Mouse (Mus musculus): ENCODE results near the gene Csmd2. TPM values are rescaled to one million over a fixed set of nuclear protein-coding genes. Genes with fewer than 3 reads are reported as not detected.

Gene Csmd2
- polyA plus RNA-seq, 1 experiment from 2014 or later = 0.32 TPM

- H3K27ac ChIP-seq = no peak overlapping the region; the same call in 1 of the 2 replicates
- H3K4me1 ChIP-seq = 0 out of 2 replicates have a peak, but pooled peaks cover 9% of the 10 kb centered on the region
- ATAC-seq (ENCODE audit: insufficient read depth, low FRiP score, low read depth) = no peak
- no peaks in the 10 kb centered on the region for H3K36me3 ChIP-seq
- H3K4me2 ChIP-seq = no peak overlapping the region
- 71% methylated on average over 9 of the region's 9 CpGs for WGBS
- no peaks in the 10 kb centered on the region for H3K9me3 ChIP-seq
- H3K4me3 ChIP-seq (replicated peaks) = no peak overlapping the region
- H3K27me3 ChIP-seq (replicated peaks) = no peaks in the 10 kb centered on the region
- H3K9ac ChIP-seq = no peak overlapping the region
These were observed 281.7 kb downstream of the Csmd2 start for GRCm38 (mm10) chr4:128269261-128269875.

- no peak overlapping the region for H3K4me3 ChIP-seq (replicated peaks)
- H3K9me3 ChIP-seq = no peaks in the 10 kb centered on the region
- no peak overlapping the region for H3K27ac ChIP-seq
- WGBS = 48% methylated on average over 10 of the region's 10 CpGs
- 0 out of 2 replicates have a peak, but pooled peaks cover 4% of the 10 kb centered on the region for H3K27me3 ChIP-seq (replicated peaks)
- 0 out of 2 replicates have a peak, but pooled peaks cover 9% of the 10 kb centered on the region for H3K4me1 ChIP-seq
- H3K4me2 ChIP-seq = no peak overlapping the region
- H3K36me3 ChIP-seq = no peaks in the 10 kb centered on the region
- no peak overlapping the region for H3K9ac ChIP-seq
- ATAC-seq (ENCODE audit: insufficient read depth, low FRiP score, low read depth) = no peak
These were observed 282.5 kb downstream of the Csmd2 start for GRCm38 (mm10) chr4:128270177-128270576.

GRCm38 (mm10) chr4:128270931-128271330, 283.3 kb downstream of the Csmd2 start:
- 0 out of 2 replicates have a peak, but pooled peaks cover 7% of the 10 kb centered on the region for H3K27me3 ChIP-seq (replicated peaks)
- H3K4me1 ChIP-seq = 0 out of 2 replicates have a peak, but pooled peaks cover 9% of the 10 kb centered on the region
- no peak overlapping the region for H3K27ac ChIP-seq
- H3K4me3 ChIP-seq (replicated peaks) = no peak overlapping the region
- H3K9me3 ChIP-seq = no peaks in the 10 kb centered on the region
- H3K4me2 ChIP-seq = no peak overlapping the region
- H3K9ac ChIP-seq = no peak overlapping the region
- no peaks in the 10 kb centered on the region for H3K36me3 ChIP-seq
- 36% methylated on average over 19 of the region's 19 CpGs for WGBS
- ATAC-seq (ENCODE audit: insufficient read depth, low FRiP score, low read depth) = peak; percentile 68; the same call in 1 of the 2 replicates

- 0 out of 2 replicates have a peak, but pooled peaks cover 7% of the 10 kb centered on the region for H3K27me3 ChIP-seq (replicated peaks)
- H3K4me3 ChIP-seq (replicated peaks) = no peak overlapping the region
- H3K36me3 ChIP-seq = no peaks in the 10 kb centered on the region
- no peak overlapping the region for H3K4me2 ChIP-seq
- H3K9me3 ChIP-seq = no peaks in the 10 kb centered on the region
- H3K4me1 ChIP-seq = 0 out of 2 replicates have a peak, but pooled peaks cover 9% of the 10 kb centered on the region
- H3K27ac ChIP-seq = no peak overlapping the region
- no peak for ATAC-seq (ENCODE audit: insufficient read depth, low FRiP score, low read depth)
- WGBS = 71% methylated on average over 6 of the region's 6 CpGs
- H3K9ac ChIP-seq = no peak overlapping the region
These were observed 284.8 kb downstream of the Csmd2 start for GRCm38 (mm10) chr4:128272501-128272900.

GRCm38 (mm10) chr4:128273146-128273545, 285.5 kb downstream of the Csmd2 start:
- Histone ChIP-seq H3K4me3 (replicated peaks) (no peak overlapping the region), H3K27me3 (replicated peaks) (0 out of 2 replicates have a peak, but pooled peaks cover 7% of the 10 kb centered on the region), H3K4me2 (no peak overlapping the region), H3K9me3 (no peaks in the 10 kb centered on the region), H3K4me1 (0 out of 2 replicates have a peak, but pooled peaks cover 9% of the 10 kb centered on the region), H3K9ac (no peak overlapping the region), H3K27ac (no peak overlapping the region), H3K36me3 (no peaks in the 10 kb centered on the region)
- WGBS = 68% methylated on average over 11 of the region's 11 CpGs
- no peak for ATAC-seq (ENCODE audit: insufficient read depth, low FRiP score, low read depth)

GRCm38 (mm10) chr4:128275116-128275515, 287.5 kb downstream of the Csmd2 start:
- Histone ChIP-seq H3K4me2 (no peak overlapping the region), H3K9me3 (no peaks in the 10 kb centered on the region), H3K4me1 (0 out of 2 replicates have a peak, but pooled peaks cover 7% of the 10 kb centered on the region), H3K4me3 (replicated peaks) (no peak overlapping the region), H3K27me3 (replicated peaks) (0 out of 2 replicates have a peak, but pooled peaks cover 7% of the 10 kb centered on the region), H3K36me3 (no peaks in the 10 kb centered on the region), H3K27ac (no peak overlapping the region), H3K9ac (no peak overlapping the region)
- 84% methylated on average over 5 of the region's 5 CpGs for WGBS
- no peak for ATAC-seq (ENCODE audit: insufficient read depth, low FRiP score, low read depth)

GRCm38 (mm10) chr4:128275586-128275985, 287.9 kb downstream of the Csmd2 start:
- Histone ChIP-seq H3K4me2 (no peak overlapping the region), H3K27me3 (replicated peaks) (0 out of 2 replicates have a peak, but pooled peaks cover 7% of the 10 kb centered on the region), H3K27ac (no peak overlapping the region), H3K4me1 (0 out of 2 replicates have a peak, but pooled peaks cover 3% of the 10 kb centered on the region), H3K36me3 (no peaks in the 10 kb centered on the region), H3K9ac (no peak overlapping the region), H3K4me3 (replicated peaks) (no peak overlapping the region), H3K9me3 (no peaks in the 10 kb centered on the region)
- 78% methylated on average over 6 of the region's 6 CpGs for WGBS
- ATAC-seq (ENCODE audit: insufficient read depth, low FRiP score, low read depth) = no peak

GRCm38 (mm10) chr4:128285009-128285408, 297.4 kb downstream of the Csmd2 start:
- Histone ChIP-seq H3K9me3 (no peaks in the 10 kb centered on the region), H3K4me2 (no peak overlapping the region), H3K36me3 (no peaks in the 10 kb centered on the region), H3K27ac (no peak overlapping the region), H3K4me1 (no peaks in the 10 kb centered on the region), H3K9ac (no peak overlapping the region), H3K27me3 (replicated peaks) (no peaks in the 10 kb centered on the region), H3K4me3 (replicated peaks) (no peak overlapping the region)
- 67% methylated on average over 1 of the region's 1 CpGs for WGBS
- no peak for ATAC-seq (ENCODE audit: insufficient read depth, low FRiP score, low read depth)

- H3K27ac ChIP-seq = no peak overlapping the region
- no peaks in the 10 kb centered on the region for H3K27me3 ChIP-seq (replicated peaks)
- H3K4me2 ChIP-seq = no peak overlapping the region
- 74% methylated on average over 7 of the region's 7 CpGs for WGBS
- no peaks in the 10 kb centered on the region for H3K9me3 ChIP-seq
- H3K4me3 ChIP-seq (replicated peaks) = no peak overlapping the region
- no peak overlapping the region for H3K9ac ChIP-seq
- no peaks in the 10 kb centered on the region for H3K36me3 ChIP-seq
- no peaks in the 10 kb centered on the region for H3K4me1 ChIP-seq
- no peak for ATAC-seq (ENCODE audit: insufficient read depth, low FRiP score, low read depth)
These were observed 300.4 kb downstream of the Csmd2 start for GRCm38 (mm10) chr4:128288095-128288494.

GRCm38 (mm10) chr4:128304049-128304448, 316.4 kb downstream of the Csmd2 start:
- no peak overlapping the region for H3K4me3 ChIP-seq (replicated peaks)
- no peaks in the 10 kb centered on the region for H3K36me3 ChIP-seq
- H3K27ac ChIP-seq = no peak overlapping the region
- H3K27me3 ChIP-seq (replicated peaks) = no peaks in the 10 kb centered on the region
- no peak for ATAC-seq (ENCODE audit: insufficient read depth, low FRiP score, low read depth)
- no peak overlapping the region for H3K9ac ChIP-seq
- H3K9me3 ChIP-seq = no peaks in the 10 kb centered on the region
- no peaks in the 10 kb centered on the region for H3K4me1 ChIP-seq
- no peak overlapping the region for H3K4me2 ChIP-seq
- WGBS = 77% methylated on average over 8 of the region's 8 CpGs

GRCm38 (mm10) chr4:128306011-128306410, 318.4 kb downstream of the Csmd2 start:
- Histone ChIP-seq H3K4me2 (no peak overlapping the region), H3K4me3 (replicated peaks) (no peak overlapping the region), H3K4me1 (no peaks in the 10 kb centered on the region), H3K36me3 (no peaks in the 10 kb centered on the region), H3K9me3 (no peaks in the 10 kb centered on the region), H3K27me3 (replicated peaks) (no peaks in the 10 kb centered on the region), H3K27ac (no peak overlapping the region), H3K9ac (no peak overlapping the region)
- ATAC-seq (ENCODE audit: insufficient read depth, low FRiP score, low read depth) = no peak
- WGBS = 92% methylated on average over 8 of the region's 8 CpGs

- Histone ChIP-seq H3K9ac (no peak overlapping the region), H3K27ac (no peak overlapping the region), H3K4me1 (no peaks in the 10 kb centered on the region), H3K27me3 (replicated peaks) (no peaks in the 10 kb centered on the region), H3K4me3 (replicated peaks) (no peak overlapping the region), H3K4me2 (no peak overlapping the region), H3K36me3 (no peaks in the 10 kb centered on the region), H3K9me3 (no peaks in the 10 kb centered on the region)
- ATAC-seq (ENCODE audit: insufficient read depth, low FRiP score, low read depth) = no peak
- WGBS = 52% methylated on average over 5 of the region's 5 CpGs
These were observed 327.7 kb downstream of the Csmd2 start for GRCm38 (mm10) chr4:128315328-128315727.
